Mouse (Mus musculus) left cerebral cortex, postnatal 36 days (tissue): ENCODE measurements around the gene Gpr1. TPM values are rescaled to one million over a fixed set of nuclear protein-coding genes. Genes with fewer than 3 reads are reported as not detected.

Source experiments
- DNase-seq, 2 experiments: peaks; one replicate each; pipeline ENCODE4 v3.0.0; 2021 to 2022; ENCODE audit warnings: low spot score in 2 of 2, mixed read lengths in 1 of 2
- intact Hi-C: fragments of 180-260 bp; cut with DNase I; formaldehyde crosslinking; loops from one replicate; pipeline ENCODE4 v1.15.1; 2025
- total RNA-seq, 2 experiments: library from RNA; stranded (reverse); gene quantifications; 2 replicates each; pipeline ENCODE4 v1.2.3; 2021

Gpr1 gene
- under 1 TPM; 0.37 to 0.86 TPM for total RNA-seq

DNA sequence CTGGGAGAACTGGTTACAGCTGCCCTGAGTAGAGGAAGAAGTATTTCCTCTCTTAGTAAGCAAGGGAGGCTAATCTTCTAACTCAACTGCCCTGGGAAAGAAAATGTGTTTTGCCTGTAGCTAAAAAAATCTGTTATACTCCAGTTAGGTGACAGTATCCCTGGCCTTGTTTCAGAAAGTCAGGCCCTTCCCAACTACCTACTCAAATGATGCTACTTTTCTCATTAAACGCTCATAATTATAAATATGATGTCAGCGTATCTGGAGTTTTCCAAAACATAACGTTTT, at the start of gene Gpr1:
Gene Gpr1, minus strand, starts transcription at position 273 of the 288 bp plus-strand sequence.
- intact Hi-C loops: no loop called here
- no peak for DNase-seq

DNA sequence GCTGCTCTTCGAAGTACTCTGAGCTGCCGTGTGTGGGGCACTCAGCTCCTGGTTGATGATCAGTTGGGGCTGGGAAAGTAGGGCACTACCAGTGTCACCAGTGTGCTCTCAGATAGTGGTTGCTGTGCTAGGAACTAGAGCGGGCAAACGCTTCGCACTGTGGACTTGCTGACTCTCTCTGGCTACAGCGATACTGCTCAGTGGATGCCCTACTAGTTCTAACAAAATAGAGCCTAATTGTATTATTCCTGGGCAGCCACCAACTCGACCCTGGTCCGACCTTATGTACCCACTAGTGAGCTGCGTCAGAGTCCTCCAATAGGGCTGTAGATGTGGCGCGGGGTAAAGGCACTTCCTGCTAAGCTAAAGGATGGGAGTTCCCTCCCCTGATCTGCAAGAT, 49.3 kb upstream of the Gpr1 start:
- intact Hi-C loops: no loop called here
- no peak for DNase-seq

DNA sequence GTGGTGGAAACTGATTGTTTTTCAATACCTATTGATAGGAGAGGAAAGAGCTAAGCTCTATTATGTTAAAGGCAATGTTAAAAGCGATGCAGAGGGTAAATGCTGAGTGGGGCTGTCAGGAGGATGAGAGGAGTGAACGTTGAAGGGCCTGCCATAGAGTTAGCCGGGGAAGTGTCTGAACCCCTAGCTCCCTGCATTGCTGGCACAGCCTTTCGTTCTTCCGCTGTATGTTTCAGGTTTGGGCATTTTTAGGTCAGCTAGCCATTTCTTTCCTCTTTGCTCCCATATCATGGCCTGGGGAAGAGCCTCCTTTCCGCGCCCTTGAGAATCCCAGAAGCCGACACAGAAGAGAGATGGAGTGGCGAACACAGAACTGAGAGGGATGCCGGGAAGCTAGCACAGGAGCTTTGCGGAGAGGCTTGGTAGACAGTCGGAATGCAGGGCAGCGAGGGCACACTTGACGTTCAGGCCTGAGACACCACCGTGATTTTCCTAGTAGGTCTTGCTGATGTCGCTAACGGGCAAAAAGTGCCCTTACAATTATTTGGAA, 46.8 kb upstream of the Gpr1 start:
- no peak for DNase-seq
- intact Hi-C loops: no loop called here

DNA sequence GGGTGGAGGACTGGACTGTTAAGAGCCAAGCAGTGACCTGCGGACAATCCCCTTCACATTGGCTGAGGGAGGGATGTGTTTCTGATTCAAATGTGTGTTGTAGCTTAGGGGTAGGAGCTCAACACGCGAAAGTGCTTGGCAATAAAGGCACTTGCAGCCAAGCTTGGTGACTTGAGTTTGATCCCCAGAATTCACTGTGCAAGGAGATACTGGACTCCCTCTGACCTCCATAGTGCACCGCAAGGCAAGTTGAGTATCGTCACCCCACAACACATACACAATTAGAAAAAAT, 46.3 kb upstream of the Gpr1 start:
- DNase-seq: no peak
- intact Hi-C loops: no loop called here

DNA sequence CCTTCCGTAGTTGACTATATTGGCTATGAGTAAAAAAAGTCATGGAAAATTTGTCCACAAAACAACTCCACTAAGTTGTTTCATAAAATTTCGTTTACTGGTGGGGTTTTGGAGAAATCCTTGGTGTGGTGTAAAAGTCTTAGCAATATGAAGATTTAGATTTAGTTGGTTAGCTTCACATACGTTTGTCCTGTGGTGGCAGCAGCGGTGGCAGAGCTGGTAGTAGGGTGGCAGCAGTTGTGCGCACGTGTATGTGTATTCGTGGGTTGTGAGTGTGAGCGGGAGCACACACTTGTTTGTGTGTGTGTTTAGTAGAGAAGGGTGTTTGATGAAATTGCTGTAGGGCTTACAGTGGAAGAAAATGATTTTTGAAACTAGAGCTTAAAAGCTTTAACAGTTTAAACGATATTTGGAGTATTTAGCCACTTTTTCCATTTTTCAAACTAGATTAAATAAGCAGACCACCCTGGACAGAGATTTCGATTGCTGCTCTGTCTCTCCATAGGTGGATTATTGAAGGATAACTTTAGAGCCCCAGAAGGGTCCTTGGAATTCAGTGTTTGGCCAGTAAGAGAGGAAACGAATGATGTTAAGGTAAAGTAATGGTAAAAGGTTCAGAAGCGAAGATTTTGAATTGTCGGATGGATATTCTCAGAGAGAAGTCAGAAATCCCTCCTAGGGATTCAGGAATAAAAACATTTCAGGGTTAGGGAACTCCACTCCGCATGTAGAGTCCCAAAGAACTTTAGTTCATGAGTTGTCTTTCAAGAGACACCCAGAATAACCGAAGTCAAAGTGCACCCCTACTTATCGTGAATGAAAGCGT, 45.8 kb upstream of the Gpr1 start:
- no peak for DNase-seq
- intact Hi-C loops: no loop called here

DNA sequence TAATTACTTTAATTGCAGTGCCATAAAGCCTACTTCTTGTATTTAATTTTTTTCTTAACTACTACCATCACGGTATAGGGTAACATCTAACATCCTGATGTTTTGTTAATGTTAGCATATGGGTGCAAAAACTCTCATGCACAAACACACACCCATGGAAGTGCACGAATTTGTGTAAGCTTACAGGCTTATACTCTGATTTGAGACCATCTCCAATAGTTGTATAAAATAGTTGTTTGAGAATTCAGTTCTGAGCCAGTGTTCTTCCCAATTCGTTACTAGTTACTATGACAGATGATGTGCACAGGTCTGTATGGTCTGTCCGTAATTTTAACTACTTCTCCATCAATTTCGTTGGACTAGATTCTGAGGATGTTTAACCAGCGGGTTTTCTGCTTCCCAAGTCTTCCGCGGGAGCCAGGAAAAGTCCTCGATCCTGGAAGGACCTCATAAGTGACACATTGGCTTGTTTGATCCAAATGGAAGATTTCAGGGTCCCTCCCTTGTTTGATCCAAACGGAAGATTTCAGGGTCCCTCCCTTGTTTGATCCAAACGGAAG, 45.0 kb upstream of the Gpr1 start:
- intact Hi-C loops: no loop called here
- DNase-seq: no peak

DNA sequence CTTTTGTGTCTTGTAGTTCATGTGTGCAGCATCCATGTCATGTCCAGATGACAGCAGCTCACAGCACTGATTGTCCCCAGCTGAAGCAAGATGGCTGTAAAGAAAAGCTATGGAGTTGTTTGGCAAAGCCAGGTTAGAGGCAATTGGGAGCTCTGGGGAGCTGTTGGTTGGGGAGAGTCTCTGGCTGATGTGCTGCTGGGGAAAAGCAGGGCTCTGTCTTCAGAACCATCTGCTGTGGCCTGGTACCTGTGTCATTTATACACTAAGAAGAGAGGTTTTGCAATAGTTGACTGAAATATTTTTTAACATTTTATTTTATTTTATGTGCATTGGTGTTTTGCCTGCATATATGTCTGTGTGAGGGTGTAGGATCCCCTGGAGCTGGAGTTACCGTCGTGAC, 44.2 kb upstream of the Gpr1 start:
- intact Hi-C loops: no loop called here
- DNase-seq: no peak

DNA sequence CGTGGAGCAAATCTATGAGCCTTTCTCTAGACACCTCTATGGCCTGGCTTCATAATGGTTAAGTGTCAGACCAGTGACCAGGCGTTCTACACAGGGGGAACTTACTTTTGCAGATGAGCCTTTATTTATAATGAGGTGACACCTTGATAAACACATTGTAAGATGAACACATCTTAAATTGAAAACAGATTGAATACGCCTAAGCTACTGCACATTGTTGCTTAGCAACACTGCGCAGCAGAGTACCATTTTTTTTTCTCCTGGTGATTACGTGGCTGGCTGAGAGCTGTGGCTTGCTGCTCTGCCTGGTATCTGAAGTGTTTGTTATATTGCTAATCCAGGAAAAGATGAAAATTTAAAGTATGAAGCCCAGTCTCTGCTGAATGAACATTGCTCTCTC, 41.7 kb upstream of the Gpr1 start:
- intact Hi-C loops: no loop called here
- DNase-seq: no peak

DNA sequence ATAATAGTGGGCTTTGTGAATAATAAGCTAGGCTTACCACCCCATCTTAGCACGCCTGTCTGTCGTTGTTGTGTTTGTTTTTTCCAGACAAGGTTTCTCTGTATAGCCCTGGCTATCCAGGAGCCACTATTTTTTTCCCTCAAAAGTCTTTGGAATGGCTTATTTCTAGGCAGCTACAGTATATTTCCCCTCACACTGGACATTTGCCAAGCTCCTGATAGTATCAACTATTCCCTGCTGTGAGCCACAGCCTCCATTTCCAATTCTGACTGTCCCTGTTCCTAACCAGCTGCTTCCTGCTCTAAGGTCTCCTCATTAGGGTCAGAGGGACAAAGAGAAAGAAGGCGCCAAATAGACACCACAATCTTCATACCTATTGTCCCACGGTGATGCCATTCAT, 40.8 kb upstream of the Gpr1 start:
- intact Hi-C loops: no loop called here
- DNase-seq: no peak

DNA sequence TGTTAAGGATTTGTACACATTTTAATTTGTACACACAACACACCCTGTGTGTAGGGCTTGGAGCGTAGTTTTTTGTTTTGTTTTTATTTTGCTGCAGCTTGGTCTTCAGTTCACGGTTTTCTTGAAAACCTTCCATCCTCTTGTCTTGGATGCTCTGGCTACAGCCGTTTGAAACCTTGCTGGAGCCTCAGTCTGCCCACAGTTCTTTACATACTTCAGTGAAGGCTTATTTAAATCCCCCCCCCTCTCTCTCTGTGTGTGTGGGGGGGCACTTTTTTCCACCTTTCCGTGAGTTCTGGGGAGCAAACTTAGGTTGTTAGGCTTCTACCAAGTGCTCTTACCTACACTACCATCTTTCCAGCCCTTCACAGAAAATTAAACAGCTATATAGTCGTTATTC, 38.9 kb upstream of the Gpr1 start:
- intact Hi-C loops: loop anchor here (5.0 kb wide), 1 partner anchor 71 kb away; no protein-coding TSS in a partner anchor
- DNase-seq: no peak

DNA sequence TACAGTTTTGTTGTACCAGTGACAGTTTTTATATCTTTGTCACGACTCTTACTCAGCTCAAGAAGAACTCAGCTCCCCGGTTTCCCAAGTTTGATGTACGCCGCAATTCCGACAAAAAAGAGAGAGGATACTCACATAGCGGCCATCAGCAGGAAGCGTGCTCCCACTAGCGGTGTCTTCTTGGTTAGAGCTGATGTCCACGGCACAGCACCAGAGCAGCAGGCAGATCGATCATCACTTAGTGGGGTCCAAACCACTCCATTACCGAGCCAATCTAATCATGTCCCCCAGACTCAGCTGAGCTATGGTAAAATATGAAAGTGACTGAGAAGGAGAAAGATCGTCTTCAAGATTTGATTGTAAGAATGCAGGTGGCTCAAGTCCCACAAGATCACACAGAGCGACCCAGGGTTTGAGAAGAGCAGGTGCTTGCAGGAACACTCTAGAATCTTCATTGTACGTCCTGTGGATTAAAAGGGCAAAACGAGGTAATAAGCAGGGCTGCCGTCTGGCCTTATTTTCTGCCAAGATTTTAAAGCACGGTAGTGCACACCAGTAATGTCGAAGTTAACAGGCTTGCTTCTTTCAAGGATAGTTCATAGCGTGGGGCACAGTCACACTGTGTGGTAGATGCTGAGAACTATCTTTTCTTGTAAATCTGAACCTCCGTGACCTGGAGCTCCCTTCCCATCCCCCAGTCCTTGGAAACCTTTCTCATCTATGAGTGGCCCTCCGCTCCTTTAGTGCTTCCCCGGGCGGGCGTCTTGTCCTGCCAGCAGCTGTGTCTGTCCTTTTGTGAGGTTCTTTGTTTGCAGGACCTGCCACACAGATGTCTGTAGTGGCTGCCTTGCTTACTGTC, 38.2 kb upstream of the Gpr1 start:
- no peak for DNase-seq
- intact Hi-C loops: loop anchor here (5.0 kb wide), 1 partner anchor 70 kb away; no protein-coding TSS in a partner anchor

DNA sequence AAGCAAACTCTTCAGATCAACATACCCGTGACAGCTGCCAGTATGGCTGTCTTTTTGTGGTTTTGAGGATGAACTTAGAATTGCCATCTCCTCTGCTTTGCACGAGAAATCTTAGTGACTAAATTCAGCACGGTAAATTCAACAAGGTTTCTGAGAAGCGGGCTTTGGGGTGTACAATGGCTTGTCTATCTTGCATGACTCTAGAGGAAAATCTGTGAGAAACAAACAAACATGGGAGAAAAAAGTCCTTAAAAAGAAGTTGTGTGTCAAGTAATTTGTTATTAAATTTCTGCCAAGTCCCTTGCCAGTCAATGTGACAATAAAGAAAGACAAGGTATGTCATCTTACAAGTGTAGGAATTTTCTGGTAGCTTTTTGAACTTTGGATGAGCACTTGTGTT, 34.9 kb upstream of the Gpr1 start:
- DNase-seq: no peak
- intact Hi-C loops: no loop called here

DNA sequence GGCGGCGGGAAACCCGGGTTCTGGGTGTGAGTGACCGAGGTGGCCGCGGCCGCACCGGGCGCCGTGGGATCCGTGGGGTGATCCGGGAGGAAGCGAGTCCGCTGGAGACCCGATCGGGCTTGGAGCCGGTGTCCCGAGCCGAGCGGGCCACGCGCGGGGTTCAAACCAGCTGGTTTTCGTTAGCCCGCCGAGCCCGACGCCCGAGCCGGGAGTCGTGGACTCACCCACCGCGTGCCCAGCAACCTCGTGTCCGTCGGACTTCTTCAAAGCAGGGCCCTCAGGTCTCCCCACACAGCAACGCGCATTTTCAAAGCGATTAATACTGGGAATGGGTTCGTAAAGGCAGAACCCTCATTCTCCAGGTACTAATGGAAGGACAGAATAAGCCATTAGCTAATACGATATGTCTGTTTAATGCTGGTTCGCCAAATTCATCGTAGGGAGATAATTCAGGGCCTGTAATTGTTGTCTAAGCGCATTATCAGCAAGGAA, 34.1 kb upstream of the Gpr1 start:
- intact Hi-C loops: no loop called here
- no peak for DNase-seq

DNA sequence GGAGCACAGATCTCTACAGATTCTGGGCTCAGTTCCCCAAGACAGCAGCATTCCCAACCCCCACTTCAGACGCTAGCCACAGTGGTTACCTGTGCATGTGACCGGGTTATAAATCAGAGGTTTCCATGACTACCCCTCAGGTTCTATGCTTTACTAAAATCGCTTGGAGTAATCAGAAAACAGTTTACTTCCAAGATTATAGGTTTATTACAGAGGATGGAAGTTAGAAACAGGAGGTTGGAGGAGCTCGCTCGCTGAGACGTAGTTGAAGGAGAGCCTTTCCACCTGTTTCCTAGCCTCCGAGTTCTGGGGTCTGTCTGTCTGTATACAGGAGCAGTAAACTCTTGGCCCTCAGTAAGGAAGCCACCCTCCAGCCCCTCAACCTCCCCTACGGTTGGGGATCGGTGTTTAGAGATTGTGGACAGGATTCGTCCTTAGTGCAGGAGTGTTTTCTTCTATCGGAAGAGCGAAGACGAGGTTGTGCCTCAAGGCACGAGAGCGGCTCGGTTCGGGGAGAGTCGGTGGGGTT, 33.6 kb upstream of the Gpr1 start:
- intact Hi-C loops: no loop called here

DNA sequence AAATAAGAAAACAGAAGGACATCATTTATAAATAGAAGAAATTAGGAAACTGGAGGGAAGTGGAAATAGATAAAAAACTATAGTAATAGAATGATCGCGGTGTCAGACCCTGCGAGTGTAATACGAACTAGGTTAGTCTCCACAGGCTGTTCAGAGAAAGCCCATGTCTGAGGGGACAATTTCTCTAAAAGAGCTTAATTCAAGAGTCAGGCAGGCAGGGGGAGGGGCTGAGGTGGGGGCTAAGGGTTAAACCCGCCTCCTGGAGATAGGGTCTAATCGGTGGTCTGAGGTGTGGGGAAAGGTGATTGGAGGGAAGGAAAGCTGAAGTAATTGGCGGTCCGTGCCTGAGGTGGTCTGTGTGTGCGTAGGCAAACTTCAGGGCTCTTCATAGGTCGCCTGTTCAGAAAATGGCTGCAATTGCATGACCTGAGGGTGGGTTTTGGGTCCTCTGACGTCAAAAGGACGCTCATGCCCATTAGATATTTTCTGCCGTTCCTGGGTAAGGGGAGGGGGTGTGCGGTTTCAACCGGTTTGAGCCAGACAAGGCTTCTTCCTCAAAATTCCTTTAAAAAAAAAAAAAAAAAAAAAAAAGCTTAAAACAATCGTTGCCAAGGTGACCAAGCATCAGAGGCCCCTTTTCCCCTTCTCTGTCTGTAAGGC, 32.6 kb upstream of the Gpr1 start:
- no peak for DNase-seq

More for the DNA sequence above, 33.6 kb upstream of the Gpr1 start:
- no peak for DNase-seq

DNA sequence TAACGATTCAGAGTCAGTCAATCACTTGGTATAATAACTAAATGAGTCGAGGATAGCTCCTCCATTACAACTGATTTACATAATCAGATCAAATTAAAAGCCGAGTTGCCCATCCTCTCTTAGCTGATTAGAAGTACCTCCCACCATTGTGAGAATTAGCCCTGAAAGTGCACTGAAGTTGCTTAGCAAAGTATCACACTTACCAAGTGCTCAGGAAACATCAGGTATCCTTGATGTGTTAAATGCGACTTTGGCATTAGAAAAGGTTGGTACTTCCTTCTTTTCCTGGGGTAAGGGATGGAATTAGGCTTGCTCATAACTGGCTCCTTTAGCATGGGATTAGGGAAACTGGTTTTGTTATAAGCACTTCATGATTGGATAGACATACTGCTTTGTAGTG, 29.5 kb upstream of the Gpr1 start:
- DNase-seq: no peak
- intact Hi-C loops: no loop called here

More for the DNA sequence above, 32.6 kb upstream of the Gpr1 start:
- intact Hi-C loops: no loop called here

DNA sequence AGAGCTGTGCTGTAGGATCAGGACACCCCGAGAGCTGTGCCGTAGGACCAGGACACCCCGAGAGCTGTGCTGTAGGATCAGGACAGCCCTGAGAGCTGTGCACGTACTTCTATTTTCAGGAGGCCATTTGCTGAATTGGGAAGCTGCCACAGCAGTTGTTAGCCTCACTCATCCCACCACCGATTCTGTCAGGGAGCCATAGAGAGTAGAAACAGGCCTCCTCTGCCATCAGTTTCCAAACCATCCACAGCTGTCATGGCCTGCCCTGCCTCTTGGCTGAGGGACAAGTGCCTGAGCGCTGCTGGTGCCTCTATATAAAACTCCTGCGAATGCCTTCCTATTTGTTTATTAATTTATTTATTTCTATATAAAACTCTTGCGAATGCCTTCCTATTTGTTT, 25.4 kb upstream of the Gpr1 start:
- no peak for DNase-seq
- intact Hi-C loops: no loop called here

DNA sequence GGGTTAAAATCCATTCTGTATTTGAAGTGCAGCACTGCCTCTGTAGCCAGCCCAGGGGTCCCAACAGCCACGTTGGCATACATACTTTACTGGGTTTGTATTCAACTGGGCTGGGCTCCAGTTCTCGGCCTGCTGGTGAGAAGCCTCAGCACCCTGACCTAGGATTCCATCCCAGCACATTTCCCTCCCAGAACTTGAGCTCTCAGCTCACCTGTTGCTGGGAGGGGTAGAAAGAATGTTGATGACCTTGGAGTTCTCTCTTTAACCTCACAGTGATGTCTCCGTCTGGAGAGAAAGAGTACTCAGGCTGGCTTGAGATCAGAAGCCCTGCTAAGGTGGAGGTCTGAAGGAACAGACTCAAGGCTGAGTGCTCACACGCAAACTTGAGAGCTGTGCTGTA, 25.0 kb upstream of the Gpr1 start:
- intact Hi-C loops: no loop called here
- DNase-seq: no peak

DNA sequence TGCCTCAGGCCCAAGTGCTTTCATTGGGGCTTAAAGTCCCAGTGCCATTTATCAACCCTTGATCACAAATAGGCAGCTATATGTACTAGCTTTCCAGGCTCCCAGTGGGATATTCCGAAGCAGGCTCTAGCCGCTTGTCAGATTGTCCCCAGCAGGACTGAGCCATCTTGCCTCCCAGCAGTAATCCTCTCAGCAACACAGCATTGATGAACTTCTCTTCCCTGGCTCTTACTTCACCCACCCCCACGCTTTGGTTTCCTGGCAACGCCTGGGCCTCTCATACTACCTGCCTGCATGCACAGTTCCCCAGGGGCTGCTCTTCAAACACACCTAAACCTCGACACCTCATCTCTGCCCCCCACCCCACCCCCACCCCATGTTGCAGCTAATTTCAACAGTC, 23.0 kb upstream of the Gpr1 start:
- DNase-seq: no peak
- intact Hi-C loops: no loop called here

DNA sequence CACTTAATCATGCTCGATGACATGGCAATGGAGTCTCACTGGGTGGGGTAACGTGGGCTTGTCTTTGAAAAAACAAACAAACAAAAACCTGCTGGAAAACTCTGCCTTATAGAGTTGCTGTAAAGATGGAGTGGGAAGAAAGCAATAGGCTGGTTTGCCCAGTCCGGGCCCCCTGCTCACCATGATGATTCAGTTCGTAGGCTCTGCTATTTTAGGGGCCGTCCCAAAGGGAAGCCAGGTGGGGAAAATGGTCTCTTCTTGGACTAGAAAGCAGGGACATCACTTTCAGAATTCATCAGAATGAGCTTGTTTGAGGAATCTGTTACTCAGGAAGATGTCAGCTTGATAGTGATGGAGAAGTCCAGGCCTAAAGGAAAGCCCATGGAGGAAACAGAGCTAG, 12.9 kb upstream of the Gpr1 start:
- no peak for DNase-seq
- intact Hi-C loops: no loop called here
